8 mouse cellular contexts compared by ENCODE assay signal in genomic region chr9:118041646-118042045, GRCm38 (mm10). TPM values are rescaled to one million over a fixed set of nuclear protein-coding genes. Genes with fewer than 3 reads are reported as not detected.
DNase-seq lines count a peak whose midpoint lies in the region; ATAC-seq and TF ChIP-seq lines count a peak whose summit lies in the region.

No protein-coding gene starts in this region.

- no peak for DNase-seq in lung, adult 2 months
- no peak for DNase-seq in lung, postnatal 25 days (ENCODE audit: low spot score)
- DNase-seq in gastrocnemius, postnatal 14 days = no peak
- DNase-seq in kidney, adult 8-10 months = no peak

- peak overlapping the region; percentile 82; the same call in 1 of the 2 replicates for H3K9ac ChIP-seq in embryonic facial prominence, embryonic 12.5 days
- peak overlapping the region; percentile 31; the same call in 1 of the 2 replicates for H3K9ac ChIP-seq in intestine, embryonic 16.5 days (ENCODE audit: low read depth, low read length)
- peak overlapping the region; percentile 86 for H3K9ac ChIP-seq in neural tube, embryonic 15.5 days (replicated peaks)

- no peak for TF ChIP-seq CTCF in lung, adult 2 months (IDR thresholded peaks at IDR 0.05; ENCODE audit: insufficient read depth, low read length)

- WGBS in lung, adult 2 months = 15% methylated on average over 5 of the region's 5 CpGs
- WGBS in embryonic facial prominence, embryonic 12.5 days = 37% methylated on average over 5 of the region's 5 CpGs
- WGBS in intestine, embryonic 16.5 days = 17% methylated on average over 5 of the region's 5 CpGs
- WGBS in neural tube, embryonic 15.5 days = 18% methylated on average over 5 of the region's 5 CpGs

- TF ChIP-seq POLR2A in lung, adult 2 months (IDR thresholded peaks at IDR 0.05; ENCODE audit: borderline replicate concordance, extremely low read depth, low read depth, low read length) = no peak

- 0 out of 2 replicates have a peak, but pooled peaks cover 6% of the 10 kb centered on the region for H3K36me3 ChIP-seq in embryonic facial prominence, embryonic 12.5 days
- H3K36me3 ChIP-seq in intestine, embryonic 16.5 days (ENCODE audit: control insufficient read depth, insufficient read depth, low read length) = no peaks in the 10 kb centered on the region
- no peaks in the 10 kb centered on the region for H3K36me3 ChIP-seq in neural tube, embryonic 15.5 days

- no peaks in the 10 kb centered on the region for H3K9me3 ChIP-seq in embryonic facial prominence, embryonic 12.5 days
- no peaks in the 10 kb centered on the region for H3K9me3 ChIP-seq in intestine, embryonic 16.5 days (ENCODE audit: control insufficient read depth, low read length)
- no peaks in the 10 kb centered on the region for H3K9me3 ChIP-seq in neural tube, embryonic 15.5 days (replicated peaks)

- no peak for ATAC-seq in embryonic facial prominence, embryonic 12.5 days (ENCODE audit: insufficient number of reproducible peaks, insufficient read depth, low FRiP score, low TSS enrichment)
- no peak for ATAC-seq in intestine, embryonic 16.5 days
- ATAC-seq in neural tube, embryonic 15.5 days (ENCODE audit: low FRiP score) = no peak
- no peak for ATAC-seq in megakaryocyte progenitor cell, adult 5-6 weeks (replicated peaks; ENCODE audit: poor library complexity)

- no peak overlapping the region for H3K27ac ChIP-seq in embryonic facial prominence, embryonic 12.5 days
- no peak overlapping the region for H3K27ac ChIP-seq in intestine, embryonic 16.5 days (ENCODE audit: low read length)
- no peak overlapping the region for H3K27ac ChIP-seq in neural tube, embryonic 15.5 days (replicated peaks)

- no peaks in the 10 kb centered on the region; the same call in 1 of the 2 replicates for H3K4me1 ChIP-seq in lung, adult 2 months (ENCODE audit: control insufficient read depth, insufficient read depth, low read length)
- H3K4me1 ChIP-seq in embryonic facial prominence, embryonic 12.5 days = peaks cover 9% of the 10 kb centered on the region
- peaks cover 17% of the 10 kb centered on the region for H3K4me1 ChIP-seq in intestine, embryonic 16.5 days (ENCODE audit: control insufficient read depth, insufficient read depth, low read length)
- peaks cover 23% of the 10 kb centered on the region for H3K4me1 ChIP-seq in neural tube, embryonic 15.5 days

- H3K4me3 ChIP-seq in lung, adult 2 months (replicated peaks; ENCODE audit: extremely low read depth, low read depth, low read length) = peak overlapping the region; percentile 78
- H3K4me3 ChIP-seq in embryonic facial prominence, embryonic 12.5 days = peak overlapping the region; percentile 85
- H3K4me3 ChIP-seq in intestine, embryonic 16.5 days (ENCODE audit: low read length) = peak overlapping the region; percentile 89
- H3K4me3 ChIP-seq in neural tube, embryonic 15.5 days (replicated peaks) = peak overlapping the region; percentile 86

- no peaks in the 10 kb centered on the region for H3K27me3 ChIP-seq in embryonic facial prominence, embryonic 12.5 days
- no peaks in the 10 kb centered on the region for H3K27me3 ChIP-seq in intestine, embryonic 16.5 days (replicated peaks; ENCODE audit: control insufficient read depth, insufficient read depth, low read length)
- no peaks in the 10 kb centered on the region for H3K27me3 ChIP-seq in neural tube, embryonic 15.5 days (replicated peaks)

- intact Hi-C loops in gastrocnemius, postnatal 14 days (cut with DNase I; ENCODE audit: low total_unique reads) = no loop called here

- peak overlapping the region; percentile 71 for H3K4me2 ChIP-seq in embryonic facial prominence, embryonic 12.5 days (replicated peaks)
- H3K4me2 ChIP-seq in intestine, embryonic 16.5 days (ENCODE audit: low read depth, low read length) = peak overlapping the region; percentile 60
- H3K4me2 ChIP-seq in neural tube, embryonic 15.5 days = peak overlapping the region; percentile 73

RNA-seq across cellular contexts. Expression of gene Azi2, which starts 1.3 kb away (rescaled TPM):
- 20.8 TPM in 2 replicates for polyA plus RNA-seq in lung, adult 2 months (2012; rRNA removed)
- 75.3 and 76.0 TPM in 2 replicates for polyA plus RNA-seq in embryonic facial prominence, embryonic 12.5 days (2016; fragmentation: Nextera tagmentation; extraction: Ambion mirVana)
- 68.3 and 71.3 TPM in 2 replicates for polyA plus RNA-seq in intestine, embryonic 16.5 days (2015; fragmentation: Nextera tagmentation; extraction: Ambion mirVana)
- 79.7 and 80.8 TPM in 2 replicates for polyA plus RNA-seq in neural tube, embryonic 15.5 days (2015; fragmentation: Nextera tagmentation; extraction: Ambion mirVana)
- total RNA-seq in gastrocnemius, postnatal 14 days (2021) = 10 to 100 TPM; 36.1 to 41.2 TPM
- 69.6 and 75.9 TPM in 2 replicates for total RNA-seq in megakaryocyte progenitor cell, adult 5-6 weeks (2015)
- 58.6 and 60.3 TPM in 2 replicates for total RNA-seq in megakaryocyte progenitor cell, adult 5-6 weeks (2017)

Comparison
In these comparisons a context has a peak if more than half of its experiments do, and no peak if none do; other contexts are left out.
1. H3K9ac ChIP-seq: peak in every context shown above with its lines; median percentile 86 in neural tube, embryonic 15.5 days; 82 in embryonic facial prominence, embryonic 12.5 days; 31 in intestine, embryonic 16.5 days.